In genomic region chr17:10402064-10402640, GRCm38 (mm10) we compare ENCODE assay signal across 18 mouse cellular contexts.
A peak's percentile ranks its signal among the peaks of the same experiment; 100 is the strongest.
DNase-seq lines count a peak whose midpoint lies in the region; TF ChIP-seq lines count a peak whose summit lies in the region.
"Had no signal": no experiment of that assay in that cellular context is flagged by ENCODE, and none has a peak within 500 bp of the region (broad histone marks: within the 10 kb centered on the region; RNA-seq: fewer than 3 reads in every experiment).

No protein-coding gene starts in this region.

- no peak for TF ChIP-seq POLR2A in cortical plate, adult 2 months (IDR thresholded peaks at IDR 0.05; ENCODE audit: extremely low read depth, insufficient read depth, low read length)

- H3K4me3 ChIP-seq in gastrocnemius, adult 2 months, result no peak overlapping the region
- H3K4me3 ChIP-seq in layer of hippocampus, adult 2 months, result no peak overlapping the region
- H3K4me3 ChIP-seq in cortical plate, adult 2 months (ENCODE audit: insufficient read depth, low read length), result no peak overlapping the region
- H3K4me3 ChIP-seq: forebrain, embryonic 15.5 days; heart, embryonic 10.5 days had no signal

- TF ChIP-seq CTCF in gastrocnemius, adult 2 months (IDR thresholded peaks at IDR 0.05), result no peak
- no peak for TF ChIP-seq CTCF in layer of hippocampus, adult 2 months (conservative IDR thresholded peaks at IDR 0.05)
- TF ChIP-seq CTCF in cortical plate, adult 2 months (IDR thresholded peaks at IDR 0.05; ENCODE audit: extremely low read depth, insufficient read depth, low read length), result no peak

- peak; percentile 7 for DNase-seq in gastrocnemius, adult 2 months
- no peak for DNase-seq in gastrocnemius, postnatal 25 days
- DNase-seq in layer of hippocampus, adult 2 months (ENCODE audit: low spot score in 2 of 2), result peak in 1 of 2 experiments; percentile 6
- no peak for DNase-seq in layer of hippocampus, adult 11-12 months (ENCODE audit: low spot score)
- peak; percentile 35 for DNase-seq in adipocyte (ENCODE audit: low spot score)
- no peak for DNase-seq in right cerebral cortex, adult 2 months (ENCODE audit: low spot score in 2 of 2)
- DNase-seq: adrenal gland, postnatal 10 days; cerebellum, adult 8-10 months; cerebellum, postnatal 36 days; layer of hippocampus, adult 9-11 months; left cerebral cortex, postnatal 4 days; lung, adult 18-20 months; lung, postnatal 10 days; retina, postnatal 1 day; thymus, postnatal 14 days had no signal

- H3K4me1 ChIP-seq in cortical plate, adult 2 months (ENCODE audit: control insufficient read depth, insufficient read depth, low read length), result peaks cover 3% of the 10 kb centered on the region; the same call in 1 of the 2 replicates

- peak overlapping the region; percentile 28 for H3K27ac ChIP-seq in gastrocnemius, adult 2 months
- peak overlapping the region; percentile 91 for H3K27ac ChIP-seq in layer of hippocampus, adult 2 months
- H3K27ac ChIP-seq in cortical plate, adult 2 months (ENCODE audit: insufficient read depth, low read length), result peak overlapping the region; percentile 55
- H3K27ac ChIP-seq: forebrain, embryonic 15.5 days had no signal

- intact Hi-C loops in gastrocnemius, adult 2 months (cut with DNase I), result loop anchor here (10.0 kb wide), 1 partner anchor 157 kb away; no protein-coding TSS in a partner anchor

Comparison
In these comparisons a context has a peak if more than half of its experiments do, and no peak if none do; other contexts are left out.
1. DNase-seq: peak in gastrocnemius, adult 2 months (single experiment) and adipocyte (single experiment); none in gastrocnemius, postnatal 25 days (single experiment), layer of hippocampus, adult 11-12 months (single experiment) and right cerebral cortex, adult 2 months (0 of 2).
2. H3K27ac ChIP-seq: peak in every context shown above with its lines; median percentile 91 in layer of hippocampus, adult 2 months; 55 in cortical plate, adult 2 months; 28 in gastrocnemius, adult 2 months.